Mouse (Mus musculus): Measurements from ENCODE around the gene Rapsn. TPM values are rescaled to one million over a fixed set of nuclear protein-coding genes. Genes with fewer than 3 reads are reported as not detected.
A peak's percentile ranks its signal among the peaks of the same experiment; 100 is the strongest.

Rapsn gene
- total and polyA plus RNA-seq, 2 experiments from 2014 or later = 1.1 TPM; not detected in 1

GRCm38 (mm10) chr2:91069306-91070000, 34.0 kb downstream of the Rapsn start:
- Histone ChIP-seq H3K9ac (replicated peaks; ENCODE audit: low read length) (peak overlapping the region; percentile 72), H3K9me3 (ENCODE audit: low read length) (no peaks in the 10 kb centered on the region), H3K27me3 (ENCODE audit: insufficient read depth, low read length) (no peaks in the 10 kb centered on the region), H3K4me1 (ENCODE audit: insufficient read depth, low read length) (peaks cover 20% of the 10 kb centered on the region), H3K4me2 (ENCODE audit: low read depth, low read length) (peak overlapping the region; percentile 67), H3K36me3 (ENCODE audit: insufficient read depth, low read length) (peaks cover 4% of the 10 kb centered on the region; the same call in 1 of the 2 replicates), H3K4me3 (ENCODE audit: low read length) (peak overlapping the region; percentile 70), H3K27ac (peak overlapping the region; percentile 83)
- ATAC-seq = no peak
- 12% methylated on average over 14 of the region's 14 CpGs for WGBS
- DNase-seq (ENCODE audit: low spot score) = no peak
- 0 out of 2 replicates have a peak, but pooled peaks have one; percentile 6 for TF ChIP-seq CTCF (IDR thresholded peaks at IDR 0.05; ENCODE audit: low read depth)

DNA sequence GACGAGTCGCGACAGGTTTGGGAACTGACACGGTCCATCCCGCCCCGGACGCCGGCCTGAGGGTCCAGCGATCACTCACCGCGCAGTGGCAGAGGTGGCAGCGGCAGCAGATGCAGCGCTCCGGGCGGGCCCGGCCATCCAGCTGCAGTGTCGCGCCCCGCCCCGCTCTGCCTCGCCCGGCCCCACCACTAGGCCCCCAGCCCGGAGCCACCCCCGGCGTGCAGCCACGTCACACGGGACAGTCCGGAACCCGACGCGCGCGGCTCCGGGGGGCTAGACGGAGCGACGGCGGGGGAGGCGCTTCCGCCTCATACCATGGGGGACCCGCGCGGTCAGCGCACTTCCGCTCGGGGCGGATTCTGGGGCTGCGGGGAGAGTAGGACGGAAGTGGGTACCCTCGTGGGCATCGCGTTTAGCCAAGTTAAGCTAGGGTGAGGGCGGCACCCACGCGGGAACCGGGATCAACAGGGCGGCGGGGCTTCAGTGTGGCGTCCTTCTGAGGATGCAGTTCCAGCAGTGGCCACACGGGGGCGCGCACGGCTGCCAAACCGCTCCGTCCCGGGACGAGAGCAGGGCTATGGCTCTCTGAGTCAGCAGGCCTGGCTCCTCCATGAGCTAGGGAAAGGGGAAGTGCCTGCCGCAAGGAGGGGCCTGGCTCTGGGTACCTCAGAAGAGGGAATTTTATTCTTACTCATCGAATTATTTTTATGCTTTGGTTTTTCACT, 34.8 kb downstream of the Rapsn start, which contains the start of gene Slc39a13:
Gene Slc39a13 (minus strand): TSS at position 342 of the 725 bp plus-strand sequence.
- WGBS = under 1% methylated on average over 59 of the region's 69 CpGs

DNA sequence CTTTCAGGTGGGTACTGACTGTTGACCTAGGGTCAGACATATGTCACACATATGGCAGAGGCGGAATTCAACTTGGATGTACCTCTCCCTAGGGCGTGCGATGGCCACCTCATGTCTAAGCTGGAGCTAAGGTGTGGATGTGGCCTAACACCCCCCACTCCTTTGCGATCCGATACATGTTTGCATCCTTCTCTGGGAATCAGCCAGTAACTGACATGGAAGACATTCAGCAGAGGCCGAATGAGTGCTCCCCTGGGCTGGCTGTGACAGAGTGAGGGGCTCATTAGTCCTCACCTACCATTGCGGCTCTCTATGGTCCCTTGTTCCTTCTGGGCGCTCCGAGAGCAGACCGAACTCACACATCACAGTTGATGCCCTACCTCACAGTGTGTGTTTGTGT, 35.6 kb downstream of the Rapsn start:
- ATAC-seq (no peak), DNase-seq (ENCODE audit: low spot score) (no peak)
- Histone ChIP-seq H3K4me1 (ENCODE audit: insufficient read depth, low read length) (peaks cover 20% of the 10 kb centered on the region), H3K9ac (replicated peaks; ENCODE audit: low read length) (peak overlapping the region; percentile 72), H3K27ac (peak overlapping the region; percentile 83), H3K4me2 (ENCODE audit: low read depth, low read length) (peak overlapping the region; percentile 67), H3K9me3 (ENCODE audit: low read length) (no peaks in the 10 kb centered on the region), H3K4me3 (ENCODE audit: low read length) (peak overlapping the region; percentile 70), H3K27me3 (ENCODE audit: insufficient read depth, low read length) (no peaks in the 10 kb centered on the region), H3K36me3 (ENCODE audit: insufficient read depth, low read length) (no peaks in the 10 kb centered on the region; the same call in 1 of the 2 replicates)
- no peak for TF ChIP-seq CTCF (IDR thresholded peaks at IDR 0.05; ENCODE audit: low read depth)
- WGBS = 83% methylated on average over 10 of the region's 10 CpGs

More for the DNA sequence above, 34.8 kb downstream of the Rapsn start, which contains the start of gene Slc39a13:
- TF ChIP-seq CTCF (IDR thresholded peaks at IDR 0.05; ENCODE audit: low read depth) = peak; percentile 100
- ATAC-seq = peak; percentile 98
- Histone ChIP-seq H3K4me3 (ENCODE audit: low read length) (peak within 1 kb of the TSS; percentile 70), H3K36me3 (ENCODE audit: insufficient read depth, low read length) (no peaks in the 10 kb centered on the region; the same call in 1 of the 2 replicates), H3K4me1 (ENCODE audit: insufficient read depth, low read length) (peaks cover 20% of the 10 kb centered on the region), H3K27me3 (ENCODE audit: insufficient read depth, low read length) (no peaks in the 10 kb centered on the region), H3K9ac (replicated peaks; ENCODE audit: low read length) (peak within 1 kb of the TSS; percentile 72), H3K9me3 (ENCODE audit: low read length) (no peaks in the 10 kb centered on the region), H3K27ac (peak within 1 kb of the TSS; percentile 83), H3K4me2 (ENCODE audit: low read depth, low read length) (peak within 1 kb of the TSS; percentile 67)
- peak; percentile 97 for DNase-seq (ENCODE audit: low spot score)

- no peak overlapping the region for H3K9ac ChIP-seq (replicated peaks; ENCODE audit: low read length)
- peaks cover 20% of the 10 kb centered on the region for H3K4me1 ChIP-seq (ENCODE audit: insufficient read depth, low read length)
- H3K36me3 ChIP-seq (ENCODE audit: insufficient read depth, low read length) = no peaks in the 10 kb centered on the region; the same call in 1 of the 2 replicates
- WGBS = 41% methylated on average over 1 of the region's 1 CpGs
- no peaks in the 10 kb centered on the region for H3K27me3 ChIP-seq (ENCODE audit: insufficient read depth, low read length)
- no peak overlapping the region for H3K4me2 ChIP-seq (ENCODE audit: low read depth, low read length)
- no peaks in the 10 kb centered on the region for H3K9me3 ChIP-seq (ENCODE audit: low read length)
- DNase-seq (ENCODE audit: low spot score) = no peak
- TF ChIP-seq CTCF (IDR thresholded peaks at IDR 0.05; ENCODE audit: low read depth) = no peak
- ATAC-seq = no peak
- no peak overlapping the region for H3K27ac ChIP-seq
- no peak overlapping the region for H3K4me3 ChIP-seq (ENCODE audit: low read length)
These were observed 36.7 kb downstream of the Rapsn start for GRCm38 (mm10) chr2:91072092-91072491.

- TF ChIP-seq CTCF (IDR thresholded peaks at IDR 0.05; ENCODE audit: low read depth) = no peak
- DNase-seq (ENCODE audit: low spot score) (no peak), ATAC-seq (no peak)
- 12% methylated on average over 12 of the region's 12 CpGs for WGBS
- Histone ChIP-seq H3K27ac (0 out of 2 replicates have a peak overlapping the region, but pooled peaks have one; percentile 32), H3K36me3 (ENCODE audit: insufficient read depth, low read length) (no peaks in the 10 kb centered on the region), H3K27me3 (ENCODE audit: insufficient read depth, low read length) (no peaks in the 10 kb centered on the region), H3K9me3 (ENCODE audit: low read length) (no peaks in the 10 kb centered on the region), H3K4me1 (ENCODE audit: insufficient read depth, low read length) (no peaks in the 10 kb centered on the region), H3K4me3 (ENCODE audit: low read length) (peak overlapping the region; percentile 49), H3K4me2 (ENCODE audit: low read depth, low read length) (peak overlapping the region; percentile 91), H3K9ac (replicated peaks; ENCODE audit: low read length) (peak overlapping the region; percentile 64)
These were observed 42.5 kb downstream of the Rapsn start for GRCm38 (mm10) chr2:91077957-91078313.

GRCm38 (mm10) chr2:91078314-91079025, 43.0 kb downstream of the Rapsn start:
- ATAC-seq = peak; percentile 82
- Histone ChIP-seq H3K9ac (replicated peaks; ENCODE audit: low read length) (peak overlapping the region; percentile 64), H3K4me1 (ENCODE audit: insufficient read depth, low read length) (no peaks in the 10 kb centered on the region), H3K9me3 (ENCODE audit: low read length) (no peaks in the 10 kb centered on the region), H3K27me3 (ENCODE audit: insufficient read depth, low read length) (no peaks in the 10 kb centered on the region), H3K4me2 (ENCODE audit: low read depth, low read length) (peak overlapping the region; percentile 91), H3K27ac (peak overlapping the region; percentile 41), H3K4me3 (ENCODE audit: low read length) (peak overlapping the region; percentile 49), H3K36me3 (ENCODE audit: insufficient read depth, low read length) (no peaks in the 10 kb centered on the region)
- TF ChIP-seq CTCF (IDR thresholded peaks at IDR 0.05; ENCODE audit: low read depth) = no peak; the same call in 1 of the 2 replicates
- WGBS = 0% methylated on average over 18 of the region's 36 CpGs
- peak; percentile 39 for DNase-seq (ENCODE audit: low spot score)
